Mouse (Mus musculus) heart, adult 2 months (tissue): ENCODE measurements around the gene Lhx3. TPM values are rescaled to one million over a fixed set of nuclear protein-coding genes. Genes with fewer than 3 reads are reported as not detected.

ENCODE experiments used
- DNase-seq, 2 experiments: peaks; one replicate each; pipeline ENCODE4 v3.0.0; 2021
- H3K27ac ChIP-seq: fragments of 200-600 bp; 2 replicates; pipeline ENCODE4 v1.8.1; 2022
- H3K27me3 ChIP-seq: fragments of 200-500 bp; 2 replicates; pipeline ENCODE4 v1.6.1; 2012; ENCODE audit warnings: mild to moderate bottlenecking, low read length, inconsistent platforms, mixed read lengths; ENCODE audit not compliant: control insufficient read depth, insufficient read depth
- H3K36me3 ChIP-seq: fragments of 200-500 bp; 2 replicates; pipeline ENCODE4 v1.6.1; 2012; ENCODE audit warnings: low read length, inconsistent platforms; ENCODE audit not compliant: control insufficient read depth, insufficient read depth
- H3K4me1 ChIP-seq: fragments of 200-500 bp; 2 replicates; pipeline ENCODE4 v1.6.1; 2011; ENCODE audit warnings: low read length; ENCODE audit not compliant: control insufficient read depth, insufficient read depth
- H3K4me3 ChIP-seq: fragments of 200-600 bp; 2 replicates; pipeline ENCODE4 v1.8.1; 2022
- H3K79me2 ChIP-seq: fragments of 200-500 bp; replicated peaks from 2 replicates; pipeline ENCODE4 v1.6.1; 2012; ENCODE audit warnings: mild to moderate bottlenecking, inconsistent platforms, low read length, moderate library complexity, mixed read lengths; ENCODE audit not compliant: control insufficient read depth, insufficient read depth
- H3K9ac ChIP-seq: fragments of 200-500 bp; 2 replicates; pipeline ENCODE4 v1.6.1; 2012; ENCODE audit warnings: low read depth, mild to moderate bottlenecking, control low read depth, inconsistent platforms, low read length, mixed read lengths
- CTCF ChIP-seq: fragments of 200-600 bp; IDR thresholded peaks from 2 replicates; pipeline ENCODE4 v1.8.1; 2022; ENCODE audit warnings: antibody characterized with exemption, mild to moderate bottlenecking, moderate library complexity
- EP300 ChIP-seq: fragments of 200-500 bp; IDR thresholded peaks from 2 replicates; pipeline ENCODE4 v1.6.1; 2011; ENCODE audit warnings: low read depth, low read length, control low read depth; ENCODE audit not compliant: insufficient read depth
- POLR2A ChIP-seq: fragments of 200-500 bp; IDR thresholded peaks from 2 replicates; pipeline ENCODE4 v1.6.1; 2011; ENCODE audit warnings: mild to moderate bottlenecking, low read depth, low read length, control low read depth; ENCODE audit not compliant: insufficient read depth
- WGBS: fragments of 180-500 bp; shearing (Covaris S2); methylation state at CpG from one replicate; pipeline ENCODE4 v1.1.7; 2018; 5-methylcytosine and 5-hydroxymethylcytosine counted together
- intact Hi-C: fragments of 180-260 bp; cut with DNase I; formaldehyde crosslinking; loops from one replicate; pipeline ENCODE4 v1.15.1; 2025
- polyA plus RNA-seq: library from polyadenylated mRNA; depleted of rRNA; stranded (reverse); fragments of >200 nt; gene quantifications from 2 replicates; pipeline ENCODE4 v1.2.3, GENCODE M21; 2012; rRNA removed
- total RNA-seq, 2 experiments: library from RNA; stranded (reverse); gene quantifications; 2 replicates each; pipeline ENCODE4 v1.2.3; 2021

Gene Lhx3
- total and polyA plus RNA-seq, 3 experiments, result not detected

DNA sequence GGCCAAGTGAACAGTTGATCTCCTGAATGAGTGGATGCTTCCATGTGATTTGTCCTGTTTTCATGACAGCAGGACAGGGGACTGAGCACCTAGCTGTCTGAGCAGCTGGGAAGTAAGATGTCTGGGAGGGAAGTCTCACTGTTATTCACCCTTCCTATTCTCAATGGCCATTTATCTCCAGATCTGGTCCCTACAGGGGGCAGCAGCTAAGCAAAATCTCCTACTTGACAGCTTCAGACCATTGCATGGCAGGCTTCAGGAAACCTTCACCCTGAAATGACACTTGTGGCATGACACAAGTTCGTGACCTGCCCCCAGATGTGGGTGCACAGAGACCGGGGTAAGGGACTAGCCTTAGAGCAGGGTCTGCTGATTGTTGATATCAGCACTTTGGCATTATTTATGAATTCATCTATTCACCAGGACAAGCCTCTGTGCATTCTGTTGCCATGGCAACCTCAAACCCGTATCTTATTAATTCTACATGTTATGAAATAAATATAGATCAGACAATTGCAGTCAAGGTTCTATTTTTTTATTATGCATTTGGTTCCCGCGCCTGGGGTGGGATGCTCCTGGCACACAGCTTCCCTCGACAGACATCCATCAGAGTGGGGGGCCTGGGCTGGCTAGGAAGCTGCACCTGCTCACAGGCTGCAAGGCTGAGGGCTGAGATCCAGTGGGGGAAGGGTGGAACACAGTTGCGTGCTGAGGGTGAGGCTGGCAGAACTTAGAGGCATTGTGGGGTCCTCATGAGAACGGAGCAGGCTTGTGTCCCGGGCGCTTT, 51.7 kb downstream of the Lhx3 start:
- Histone ChIP-seq H3K79me2 (no peaks in the 10 kb centered on the region), H3K4me1 (no peaks in the 10 kb centered on the region), H3K27me3 (no peaks in the 10 kb centered on the region), H3K9ac (no peak overlapping the region), H3K27ac (no peak overlapping the region), H3K36me3 (no peaks in the 10 kb centered on the region), H3K4me3 (no peak overlapping the region)
- intact Hi-C loops, result loop anchor here (10.0 kb wide), 1 partner anchor 408 kb away; no protein-coding TSS in a partner anchor
- 75% methylated on average over 10 of the region's 10 CpGs for WGBS
- no peak for DNase-seq
- no peak for TF ChIP-seq CTCF
- no peak for TF ChIP-seq EP300
- no peak for TF ChIP-seq POLR2A

DNA sequence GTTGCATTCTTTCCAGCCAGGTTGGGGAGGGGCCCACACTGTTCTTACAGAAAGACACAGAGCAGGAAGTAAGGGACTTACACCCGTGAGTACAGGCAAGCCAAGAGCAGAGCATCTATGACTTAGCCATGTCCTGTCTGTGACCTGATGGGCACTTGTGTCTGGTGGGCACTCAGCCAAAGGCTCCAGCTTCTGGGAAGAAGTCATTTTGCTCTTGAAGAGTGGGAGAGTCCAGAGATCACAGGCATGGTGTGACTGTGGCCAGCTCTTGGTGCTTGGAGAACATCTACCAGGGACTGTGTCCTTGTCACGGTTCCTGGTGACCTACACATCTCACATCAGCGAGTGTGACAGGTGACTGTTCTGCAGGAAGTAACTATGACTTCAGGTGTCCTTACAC, 52.4 kb downstream of the Lhx3 start:
- no peak for TF ChIP-seq POLR2A
- no peak for TF ChIP-seq CTCF
- TF ChIP-seq EP300, result no peak

DNA sequence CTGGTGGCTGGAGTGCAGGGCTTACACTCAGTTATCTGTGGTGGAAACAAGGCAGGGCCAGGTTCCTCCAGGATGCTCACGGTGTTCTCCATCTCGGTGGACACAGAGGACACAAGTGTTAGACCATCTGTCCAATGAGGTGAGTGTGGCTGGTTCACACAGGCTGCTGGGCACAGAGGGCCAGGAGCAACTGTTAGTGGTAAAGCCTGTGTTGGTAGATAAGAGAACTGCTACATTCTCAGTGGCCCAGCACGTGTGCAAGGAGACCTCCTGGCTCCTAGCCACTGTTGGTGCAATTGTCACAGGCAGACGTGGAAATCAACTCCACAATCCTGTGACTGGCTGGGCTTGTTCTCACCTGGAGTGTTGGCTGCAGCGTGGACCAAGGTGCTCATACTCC, 53.5 kb downstream of the Lhx3 start:
- H3K79me2 ChIP-seq, result no peaks in the 10 kb centered on the region
- H3K4me3 ChIP-seq, result no peak overlapping the region
- no peak for TF ChIP-seq EP300
- no peak for TF ChIP-seq POLR2A
- no peak for TF ChIP-seq CTCF
- no peak for DNase-seq
- no peaks in the 10 kb centered on the region for H3K36me3 ChIP-seq
- no peak overlapping the region for H3K27ac ChIP-seq
- WGBS, result 54% methylated on average over 5 of the region's 5 CpGs
- no peaks in the 10 kb centered on the region for H3K27me3 ChIP-seq
- no peak overlapping the region for H3K9ac ChIP-seq
- intact Hi-C loops, result loop anchor here (1.0 to 10.0 kb wide), 3 partner anchors 73 to 410 kb away; no protein-coding TSS in a partner anchor
- no peaks in the 10 kb centered on the region for H3K4me1 ChIP-seq

More for the DNA sequence above, 52.4 kb downstream of the Lhx3 start:
- no peaks in the 10 kb centered on the region for H3K4me1 ChIP-seq
- WGBS, result 50% methylated on average over 3 of the region's 3 CpGs
- H3K79me2 ChIP-seq, result no peaks in the 10 kb centered on the region
- H3K9ac ChIP-seq, result no peak overlapping the region
- H3K27ac ChIP-seq, result no peak overlapping the region
- intact Hi-C loops, result loop anchor here (10.0 kb wide), 1 partner anchor 409 kb away; no protein-coding TSS in a partner anchor
- DNase-seq, result no peak
- H3K27me3 ChIP-seq, result no peaks in the 10 kb centered on the region
- no peaks in the 10 kb centered on the region for H3K36me3 ChIP-seq
- no peak overlapping the region for H3K4me3 ChIP-seq

DNA sequence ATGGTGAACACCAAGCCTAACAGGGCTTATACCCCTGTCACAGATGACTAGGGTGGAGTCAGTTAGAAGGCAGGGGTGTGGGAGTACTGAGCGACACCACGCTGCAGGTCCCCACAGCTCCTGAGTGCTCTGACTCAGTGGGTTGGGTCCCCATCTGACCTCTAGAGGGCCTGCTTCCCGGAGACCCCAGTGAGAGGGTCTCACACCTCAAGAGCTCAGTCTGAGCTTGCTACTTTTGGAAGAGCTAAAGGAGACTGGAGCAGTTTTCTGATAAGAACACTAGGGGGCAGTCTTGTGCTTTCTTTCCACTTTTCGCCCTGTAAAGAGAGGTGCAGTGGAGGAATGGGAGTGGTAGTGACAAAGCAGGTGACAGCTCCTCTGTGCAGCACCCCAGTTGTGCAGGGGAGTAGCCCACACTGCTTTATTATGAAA, 54.2 kb downstream of the Lhx3 start:
- Histone ChIP-seq H3K4me3 (no peak overlapping the region), H3K4me1 (no peaks in the 10 kb centered on the region), H3K27me3 (no peaks in the 10 kb centered on the region), H3K27ac (no peak overlapping the region), H3K36me3 (no peaks in the 10 kb centered on the region), H3K79me2 (no peaks in the 10 kb centered on the region), H3K9ac (no peak overlapping the region)
- intact Hi-C loops, result loop anchor here (1.0 to 10.0 kb wide), 3 partner anchors 73 to 411 kb away; no protein-coding TSS in a partner anchor
- TF ChIP-seq POLR2A (no peak), EP300 (no peak), CTCF (peak; percentile 90)
- DNase-seq, result no peak
- 17% methylated on average over 4 of the region's 4 CpGs for WGBS

DNA sequence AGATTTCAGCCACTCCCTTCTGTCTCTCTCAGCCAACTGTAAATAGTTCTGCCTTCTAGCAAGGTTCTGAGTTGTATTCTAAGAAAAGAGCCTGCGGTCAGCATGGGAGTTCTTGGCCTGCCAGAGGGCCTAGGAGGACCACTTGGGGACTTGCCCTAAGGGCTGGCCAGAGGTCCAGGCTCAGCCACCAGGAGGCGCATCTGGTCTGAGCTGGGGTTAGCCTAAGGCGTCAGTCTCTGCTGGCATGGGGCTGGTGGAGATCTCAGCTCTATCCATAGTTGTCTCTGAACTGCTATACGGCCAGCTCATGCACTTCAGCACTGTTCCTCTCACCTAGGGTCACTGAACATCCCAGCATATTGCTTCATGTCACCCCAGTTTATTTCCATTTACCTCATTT, 54.8 kb downstream of the Lhx3 start:
- no peak overlapping the region for H3K27ac ChIP-seq
- intact Hi-C loops, result loop anchor here (5.0 to 10.0 kb wide), 2 partner anchors 74 to 412 kb away; no protein-coding TSS in a partner anchor
- no peaks in the 10 kb centered on the region for H3K79me2 ChIP-seq
- H3K36me3 ChIP-seq, result no peaks in the 10 kb centered on the region
- no peak overlapping the region for H3K4me3 ChIP-seq
- TF ChIP-seq CTCF, result peak; percentile 67
- TF ChIP-seq EP300, result no peak
- no peaks in the 10 kb centered on the region for H3K4me1 ChIP-seq
- H3K9ac ChIP-seq, result no peak overlapping the region
- 35% methylated on average over 4 of the region's 4 CpGs for WGBS
- H3K27me3 ChIP-seq, result no peaks in the 10 kb centered on the region
- peak; percentile 20 to 58 for DNase-seq

Other genes starting within 250 kb of the Lhx3 start
- 10 to 100 TPM; 38.9 to 45.1 TPM for gene Camsap1, start 225.0 kb downstream of the Lhx3 start, total RNA-seq
- gene Camsap1, start 225.0 kb downstream of the Lhx3 start, polyA plus RNA-seq, result 7.4 and 13.5 TPM in 2 replicates
- gene Ubac1, start 186.5 kb downstream of the Lhx3 start, total RNA-seq, result 10 to 100 TPM; 86.3 to 92.0 TPM
- gene Ubac1, start 186.5 kb downstream of the Lhx3 start, polyA plus RNA-seq, result 116 and 139 TPM in 2 replicates
- 10 to 100 TPM; 31.6 to 31.8 TPM for gene Nacc2, start 85.1 kb downstream of the Lhx3 start, total RNA-seq
- 19.0 and 20.5 TPM in 2 replicates for gene Nacc2, start 85.1 kb downstream of the Lhx3 start, polyA plus RNA-seq
- gene Qsox2, start 29.2 kb upstream of the Lhx3 start, total RNA-seq, result 10 to 100 TPM; 17.3 to 22.2 TPM
- 11.1 and 18.1 TPM in 2 replicates for gene Qsox2, start 29.2 kb upstream of the Lhx3 start, polyA plus RNA-seq
- under 1 TPM; 0.09 to 0.13 TPM for gene Ccdc187, start 86.3 kb upstream of the Lhx3 start, total RNA-seq
- gene Ccdc187, start 86.3 kb upstream of the Lhx3 start, polyA plus RNA-seq, result 0.09 and 0.37 TPM in 2 replicates
- 100 to 1,000 TPM; 169 to 249 TPM for gene Gpsm1, start 107.2 kb upstream of the Lhx3 start, total RNA-seq
- 301 and 369 TPM in 2 replicates for gene Gpsm1, start 107.2 kb upstream of the Lhx3 start, polyA plus RNA-seq
- 10 to 100 TPM; 23.2 to 25.9 TPM for gene Dnlz, start 143.8 kb upstream of the Lhx3 start, total RNA-seq
- 22.6 and 22.7 TPM in 2 replicates for gene Dnlz, start 143.8 kb upstream of the Lhx3 start, polyA plus RNA-seq
- 1 to 10 TPM; 1.0 to 1.2 TPM for gene Card9, start 152.6 kb upstream of the Lhx3 start, total RNA-seq
- gene Card9, start 152.6 kb upstream of the Lhx3 start, polyA plus RNA-seq, result 2.3 and 4.1 TPM in 2 replicates
- 1 to 10 TPM; 7.2 to 9.5 TPM for gene Snapc4, start 172.4 kb upstream of the Lhx3 start, total RNA-seq
- 20.4 and 24.3 TPM in 2 replicates for gene Snapc4, start 172.4 kb upstream of the Lhx3 start, polyA plus RNA-seq
- gene Entr1, start 181.0 kb upstream of the Lhx3 start, total RNA-seq, result 10 to 100 TPM; 40.5 to 46.9 TPM
- gene Entr1, start 181.0 kb upstream of the Lhx3 start, polyA plus RNA-seq, result 59.7 and 85.6 TPM in 2 replicates
- gene Pmpca, start 181.1 kb upstream of the Lhx3 start, total RNA-seq, result 100 to 1,000 TPM; 139 to 160 TPM
- gene Pmpca, start 181.1 kb upstream of the Lhx3 start, polyA plus RNA-seq, result 69.1 and 123 TPM in 2 replicates
- gene Inpp5e, start 200.9 kb upstream of the Lhx3 start, total RNA-seq, result 10 to 100 TPM; 15.8 to 16.3 TPM
- 22.1 and 23.6 TPM in 2 replicates for gene Inpp5e, start 200.9 kb upstream of the Lhx3 start, polyA plus RNA-seq
- gene Sec16a, start 236.9 kb upstream of the Lhx3 start, total RNA-seq, result 10 to 100 TPM; 36.3 to 40.4 TPM
- gene Sec16a, start 236.9 kb upstream of the Lhx3 start, polyA plus RNA-seq, result 37.5 and 50.1 TPM in 2 replicates